In the genomic region with DNA sequence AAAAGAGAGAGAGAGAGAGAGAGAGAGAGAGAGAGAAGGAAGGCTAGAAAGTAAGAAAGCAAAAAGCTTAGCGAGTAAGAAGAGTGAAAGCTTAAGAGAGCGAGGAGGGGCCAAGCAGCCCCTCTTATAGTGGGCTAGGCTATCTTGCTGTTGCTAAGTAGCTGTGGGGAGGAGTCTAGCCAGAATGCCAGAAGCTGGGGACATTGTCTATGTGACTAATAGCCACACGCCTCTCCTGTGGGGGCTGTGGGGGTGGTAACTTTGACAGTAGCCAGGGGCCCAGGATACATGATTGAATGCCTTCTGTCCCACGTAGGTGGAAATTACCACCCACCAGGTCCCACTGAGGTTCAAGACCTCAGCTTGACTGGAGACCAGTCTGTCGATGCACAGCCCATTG, we compare ENCODE assay signal across 27 mouse cellular contexts. TPM values are rescaled to one million over a fixed set of nuclear protein-coding genes. Genes with fewer than 3 reads are reported as not detected.
DNase-seq lines count a peak whose midpoint lies in the region; ATAC-seq and TF ChIP-seq lines count a peak whose summit lies in the region.
"Had no signal": no experiment of that assay in that cellular context is flagged by ENCODE, and none has a peak within 500 bp of the region (broad histone marks: within the 10 kb centered on the region; RNA-seq: fewer than 3 reads in every experiment).

No protein-coding gene starts in this region.

- H3K4me2 ChIP-seq in hindbrain, embryonic 12.5 days (replicated peaks), result no peak overlapping the region
- no peak overlapping the region for H3K4me2 ChIP-seq in hindbrain, postnatal 0 days (ENCODE audit: low read depth, low read length)
- H3K4me2 ChIP-seq in midbrain, embryonic 16.5 days (ENCODE audit: low read length), result no peak overlapping the region
- H3K4me2 ChIP-seq in midbrain, postnatal 0 days (ENCODE audit: low read depth, low read length, poor library complexity, severe bottlenecking), result no peak overlapping the region
- no peak overlapping the region for H3K4me2 ChIP-seq in hindbrain, embryonic 14.5 days (replicated peaks)
- H3K4me2 ChIP-seq: embryonic facial prominence, embryonic 12.5 days; embryonic facial prominence, embryonic 15.5 days; heart, embryonic 13.5 days had no signal

- no peak overlapping the region for H3K9ac ChIP-seq in hindbrain, embryonic 12.5 days
- H3K9ac ChIP-seq in hindbrain, postnatal 0 days (replicated peaks; ENCODE audit: low read length), result no peak overlapping the region
- no peak overlapping the region for H3K9ac ChIP-seq in midbrain, embryonic 16.5 days (ENCODE audit: low read depth, low read length)
- H3K9ac ChIP-seq in midbrain, postnatal 0 days (replicated peaks; ENCODE audit: low read length, poor library complexity, severe bottlenecking), result no peak overlapping the region
- H3K9ac ChIP-seq in hindbrain, embryonic 14.5 days, result no peak overlapping the region
- H3K9ac ChIP-seq: embryonic facial prominence, embryonic 12.5 days; embryonic facial prominence, embryonic 15.5 days; heart, embryonic 13.5 days had no signal

- H3K27ac ChIP-seq in hindbrain, embryonic 12.5 days, result no peak overlapping the region; the same call in 1 of the 2 replicates
- no peak overlapping the region for H3K27ac ChIP-seq in hindbrain, postnatal 0 days
- no peak overlapping the region for H3K27ac ChIP-seq in midbrain, embryonic 16.5 days (ENCODE audit: low read length)
- H3K27ac ChIP-seq in midbrain, postnatal 0 days (ENCODE audit: low read depth, low read length), result no peak overlapping the region
- H3K27ac ChIP-seq in hindbrain, embryonic 14.5 days, result no peak overlapping the region
- H3K27ac ChIP-seq: embryonic facial prominence, embryonic 12.5 days; embryonic facial prominence, embryonic 15.5 days; heart, adult 2 months; heart, embryonic 10.5 days; heart, embryonic 13.5 days had no signal

- 41% methylated on average over 5 of the region's 5 CpGs for WGBS in hindbrain, embryonic 12.5 days
- 42% methylated on average over 5 of the region's 5 CpGs for WGBS in hindbrain, postnatal 0 days
- WGBS in midbrain, embryonic 16.5 days, result 55% methylated on average over 5 of the region's 5 CpGs
- 49% methylated on average over 5 of the region's 5 CpGs for WGBS in midbrain, postnatal 0 days
- 51% methylated on average over 5 of the region's 5 CpGs for WGBS in hindbrain, embryonic 14.5 days

- peaks cover 4% of the 10 kb centered on the region; the same call in 1 of the 2 replicates for H3K4me1 ChIP-seq in hindbrain, embryonic 12.5 days
- no peaks in the 10 kb centered on the region for H3K4me1 ChIP-seq in hindbrain, postnatal 0 days (ENCODE audit: insufficient read depth, low read length)
- H3K4me1 ChIP-seq in midbrain, embryonic 16.5 days (ENCODE audit: control insufficient read depth, insufficient read depth, low read length), result no peaks in the 10 kb centered on the region
- no peaks in the 10 kb centered on the region for H3K4me1 ChIP-seq in midbrain, postnatal 0 days (ENCODE audit: insufficient read depth, low read length)
- H3K4me1 ChIP-seq in hindbrain, embryonic 14.5 days (replicated peaks; ENCODE audit: control insufficient read depth, insufficient read depth, low read length), result no peaks in the 10 kb centered on the region
- H3K4me1 ChIP-seq: embryonic facial prominence, embryonic 12.5 days; embryonic facial prominence, embryonic 15.5 days; heart, embryonic 13.5 days had no signal

- 0 out of 2 replicates have a peak, but pooled peaks have one; percentile 30 for ATAC-seq in hindbrain, embryonic 12.5 days (ENCODE audit: low FRiP score)
- ATAC-seq in hindbrain, postnatal 0 days, result no peak
- ATAC-seq in midbrain, embryonic 16.5 days, result 0 out of 2 replicates have a peak, but pooled peaks have one; percentile 5
- ATAC-seq in midbrain, postnatal 0 days (ENCODE audit: low FRiP score), result no peak
- 0 out of 2 replicates have a peak, but pooled peaks have one; percentile 32 for ATAC-seq in hindbrain, embryonic 14.5 days (ENCODE audit: low FRiP score)
- ATAC-seq: CD4-positive, CD25-positive, alpha-beta regulatory T cell, adult 4 months had no signal

- no peaks in the 10 kb centered on the region for H3K36me3 ChIP-seq in hindbrain, embryonic 12.5 days
- H3K36me3 ChIP-seq in hindbrain, postnatal 0 days (ENCODE audit: insufficient read depth, low read length), result no peaks in the 10 kb centered on the region
- no peaks in the 10 kb centered on the region for H3K36me3 ChIP-seq in midbrain, embryonic 16.5 days (ENCODE audit: control insufficient read depth, insufficient read depth, low read length)
- H3K36me3 ChIP-seq in midbrain, postnatal 0 days (ENCODE audit: insufficient read depth, low read length), result no peaks in the 10 kb centered on the region
- no peaks in the 10 kb centered on the region for H3K36me3 ChIP-seq in hindbrain, embryonic 14.5 days (replicated peaks; ENCODE audit: control insufficient read depth, insufficient read depth)
- H3K36me3 ChIP-seq: embryonic facial prominence, embryonic 12.5 days; embryonic facial prominence, embryonic 15.5 days; heart, embryonic 10.5 days; heart, embryonic 13.5 days had no signal

- no peak overlapping the region for H3K4me3 ChIP-seq in hindbrain, embryonic 12.5 days
- no peak overlapping the region for H3K4me3 ChIP-seq in hindbrain, postnatal 0 days (ENCODE audit: low read length)
- no peak overlapping the region for H3K4me3 ChIP-seq in midbrain, embryonic 16.5 days (ENCODE audit: low read depth, low read length)
- no peak overlapping the region for H3K4me3 ChIP-seq in midbrain, postnatal 0 days (ENCODE audit: low read depth, low read length)
- H3K4me3 ChIP-seq in hindbrain, embryonic 14.5 days (replicated peaks; ENCODE audit: low read length), result no peak overlapping the region
- H3K4me3 ChIP-seq: embryonic facial prominence, embryonic 12.5 days; embryonic facial prominence, embryonic 15.5 days; heart, adult 2 months; heart, embryonic 10.5 days; heart, embryonic 13.5 days had no signal

- no peaks in the 10 kb centered on the region for H3K27me3 ChIP-seq in hindbrain, embryonic 12.5 days
- no peaks in the 10 kb centered on the region for H3K27me3 ChIP-seq in hindbrain, postnatal 0 days (ENCODE audit: insufficient read depth, low read length)
- H3K27me3 ChIP-seq in midbrain, embryonic 16.5 days (ENCODE audit: control insufficient read depth, insufficient read depth, low read depth, low read length), result no peaks in the 10 kb centered on the region
- H3K27me3 ChIP-seq in midbrain, postnatal 0 days (ENCODE audit: insufficient read depth, low read length), result no peaks in the 10 kb centered on the region
- no peaks in the 10 kb centered on the region for H3K27me3 ChIP-seq in hindbrain, embryonic 14.5 days (ENCODE audit: control insufficient read depth, insufficient read depth, low read length)
- H3K27me3 ChIP-seq: embryonic facial prominence, embryonic 12.5 days; embryonic facial prominence, embryonic 15.5 days; heart, embryonic 13.5 days had no signal

- H3K9me3 ChIP-seq in hindbrain, embryonic 12.5 days (replicated peaks), result no peaks in the 10 kb centered on the region
- H3K9me3 ChIP-seq in hindbrain, postnatal 0 days (ENCODE audit: low read length), result no peaks in the 10 kb centered on the region
- no peaks in the 10 kb centered on the region for H3K9me3 ChIP-seq in midbrain, embryonic 16.5 days (replicated peaks; ENCODE audit: control insufficient read depth, low read length, poor library complexity, severe bottlenecking)
- H3K9me3 ChIP-seq in midbrain, postnatal 0 days (ENCODE audit: low read length), result no peaks in the 10 kb centered on the region
- H3K9me3 ChIP-seq in hindbrain, embryonic 14.5 days (ENCODE audit: control insufficient read depth, low read length), result no peaks in the 10 kb centered on the region
- H3K9me3 ChIP-seq: embryonic facial prominence, embryonic 12.5 days; embryonic facial prominence, embryonic 15.5 days; heart, embryonic 10.5 days; heart, embryonic 13.5 days had no signal

- DNase-seq in hindbrain, postnatal 0 days (ENCODE audit: low spot score), result no peak
- no peak for DNase-seq in midbrain, postnatal 0 days (ENCODE audit: low spot score)
- DNase-seq in hindbrain, embryonic 14.5 days (ENCODE audit: low spot score), result no peak
- DNase-seq in layer of hippocampus, postnatal 25 days (ENCODE audit: extremely low spot score in 1 of 2, low spot score in 1 of 2), result no peak
- DNase-seq: adrenal gland, adult 2 months; adrenal gland, postnatal 14 days; cerebellum, adult 11 months; cerebellum, adult 2 months; cerebellum, adult 9-11 months; cerebellum, postnatal 25 days; gastrocnemius, postnatal 10 days; gastrocnemius, postnatal 36 days; heart, adult 2 months; heart, postnatal 14 days; heart, postnatal 4 days had no signal

- TF ChIP-seq CTCF in hindbrain, postnatal 0 days (IDR thresholded peaks at IDR 0.05; ENCODE audit: low read depth), result no peak
- no peak for TF ChIP-seq CTCF in midbrain, postnatal 0 days (IDR thresholded peaks at IDR 0.05)

RNA-seq across cellular contexts. Expression of gene Synpr, which starts 48.8 kb away (rescaled TPM):
- polyA plus RNA-seq in hindbrain, embryonic 12.5 days (2016; fragmentation: Nextera tagmentation; extraction: Ambion mirVana), result 22.5 and 27.2 TPM in 2 replicates
- total RNA-seq in hindbrain, postnatal 0 days (2014; rRNA removed), result 57.9 and 58.2 TPM in 2 replicates
- 58.4 and 59.9 TPM in 2 replicates for polyA plus RNA-seq in hindbrain, postnatal 0 days (2015; fragmentation: Nextera tagmentation; extraction: Ambion mirVana)
- 45.9 and 47.1 TPM in 2 replicates for polyA plus RNA-seq in midbrain, embryonic 16.5 days (2015; fragmentation: Nextera tagmentation; extraction: Ambion mirVana)
- total RNA-seq in midbrain, postnatal 0 days (2014; rRNA removed), result 68.1 and 73.2 TPM in 2 replicates
- polyA plus RNA-seq in midbrain, postnatal 0 days (2015; fragmentation: Nextera tagmentation; extraction: Ambion mirVana), result 62.9 and 64.4 TPM in 2 replicates
- polyA plus RNA-seq in hindbrain, embryonic 14.5 days (2014; fragmentation: Nextera tagmentation; extraction: Ambion mirVana), result 52.7 and 64.2 TPM in 2 replicates
- total RNA-seq in layer of hippocampus, postnatal 25 days (2021), result 100 to 1,000 TPM; 192 to 194 TPM
- total RNA-seq: common myeloid progenitor, adult 5-6 weeks; gastrocnemius, adult 18-20 months; gastrocnemius, postnatal 36 days; granulocyte monocyte progenitor cell, adult 5-6 weeks; heart, postnatal 14 days; heart, postnatal 4 days; MEL had no signal
- polyA plus RNA-seq: C2C12; heart, adult 2 months had no signal

Comparison
In these comparisons a context has a peak if more than half of its experiments do, and no peak if none do; other contexts are left out.
1. ATAC-seq: peak in hindbrain, embryonic 12.5 days (single experiment), midbrain, embryonic 16.5 days (single experiment) and hindbrain, embryonic 14.5 days (single experiment); none in hindbrain, postnatal 0 days (single experiment) and midbrain, postnatal 0 days (single experiment).